Mouse (Mus musculus) neural tube, embryonic 10.5 days (tissue): ENCODE results near the gene Fmo6.

Source experiments
- DNase-seq: peaks from one replicate; pipeline ENCODE4 v3.0.0-alpha.2; 2017; ENCODE audit warnings: low spot score; ENCODE audit errors: extremely low spot score

The Fmo6 gene

DNA sequence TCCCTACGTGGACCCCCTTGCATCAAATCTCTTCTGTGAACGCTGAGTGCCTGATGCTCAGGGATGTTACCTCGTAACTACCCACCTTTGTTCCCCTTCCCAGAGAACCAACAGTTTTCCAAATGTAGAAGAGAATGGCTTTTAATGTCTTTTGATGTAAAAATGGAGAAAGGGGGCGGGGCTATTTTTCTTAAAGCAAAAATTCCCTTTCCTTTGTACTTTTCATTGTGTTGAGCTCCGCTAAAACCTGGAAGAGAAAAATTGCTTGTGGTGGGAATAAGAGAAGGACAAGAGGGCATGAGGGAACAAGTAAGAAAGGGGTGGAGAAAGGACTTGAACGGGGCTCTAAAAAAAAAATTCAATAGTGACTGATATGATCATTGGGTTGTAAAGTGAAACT lies at the start of gene Fmo6:
Fmo6 (minus strand) TSS at position 101 of the 400 bp plus-strand sequence.
- DNase-seq = no peak

DNA sequence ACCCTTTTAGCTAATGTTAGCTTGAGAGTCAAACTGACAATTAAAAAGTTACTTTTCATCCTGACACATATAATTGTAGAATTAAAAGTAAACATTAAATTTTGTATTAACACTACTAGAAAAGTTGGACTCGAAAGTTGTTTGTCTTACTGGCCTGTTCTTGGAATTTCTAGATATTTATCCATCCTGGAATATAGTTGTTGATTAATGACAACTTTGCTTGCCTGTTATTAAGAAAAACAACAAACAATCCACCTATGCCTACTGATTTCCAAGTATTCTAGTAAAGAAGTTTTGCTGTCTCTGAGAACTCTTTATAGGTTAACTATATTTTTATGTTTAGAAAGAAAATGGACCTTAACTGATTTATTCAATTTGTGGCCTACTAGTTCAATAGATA lies 49.5 kb upstream of the Fmo6 start:
- no peak for DNase-seq

DNA sequence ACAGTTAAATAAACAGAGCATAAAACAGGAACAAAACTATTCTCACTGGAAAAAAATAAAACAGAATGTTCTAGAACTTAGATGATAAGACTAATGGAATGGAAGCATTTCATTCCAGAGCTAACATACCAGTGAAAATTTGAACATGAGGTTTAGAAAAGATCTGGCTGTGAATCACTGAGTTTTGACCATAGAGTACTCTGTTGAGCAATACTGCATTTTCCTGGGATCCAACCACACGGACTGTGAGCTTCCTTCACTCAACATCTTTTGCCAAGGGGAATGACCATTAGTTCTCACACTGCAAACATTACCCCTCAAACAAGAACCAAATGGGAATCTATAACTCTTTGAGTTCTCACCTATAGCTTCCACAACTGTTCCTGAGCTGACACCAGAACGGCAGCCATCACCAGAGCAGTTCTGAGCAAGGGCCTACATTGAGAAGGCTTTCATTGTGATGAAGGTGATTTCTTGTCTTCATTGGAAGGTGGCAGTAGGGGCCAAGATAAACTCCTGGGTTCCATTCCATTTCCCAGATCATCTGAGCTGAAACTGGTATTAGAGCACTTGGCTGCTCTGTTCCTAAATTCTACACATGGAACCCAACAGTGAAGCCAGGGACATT lies 48.9 kb upstream of the Fmo6 start:
- DNase-seq = no peak

DNA sequence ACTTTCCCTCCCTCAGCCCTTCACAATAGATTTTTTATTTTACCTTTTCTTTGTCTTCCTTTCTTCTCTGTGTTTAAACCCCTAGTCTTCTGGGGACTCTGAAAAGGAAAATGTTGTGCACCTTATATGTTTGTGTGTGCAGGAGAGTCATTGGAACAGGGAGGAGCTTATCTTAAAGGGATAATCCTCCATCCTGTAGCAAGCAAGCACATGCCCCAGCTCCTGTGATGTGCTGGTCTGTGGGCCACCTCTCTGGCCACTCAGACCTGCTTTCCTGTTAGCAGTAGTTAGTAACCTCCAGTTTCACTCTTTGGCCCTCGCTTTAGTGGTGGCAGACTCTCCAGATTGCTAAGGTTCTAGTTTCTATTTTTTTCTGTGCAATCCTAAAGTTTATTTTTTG lies 47.1 kb upstream of the Fmo6 start, which contains the start of gene Fmo3:
Fmo3 (minus strand) TSS at position 101 of the 400 bp plus-strand sequence.
- no peak for DNase-seq

DNA sequence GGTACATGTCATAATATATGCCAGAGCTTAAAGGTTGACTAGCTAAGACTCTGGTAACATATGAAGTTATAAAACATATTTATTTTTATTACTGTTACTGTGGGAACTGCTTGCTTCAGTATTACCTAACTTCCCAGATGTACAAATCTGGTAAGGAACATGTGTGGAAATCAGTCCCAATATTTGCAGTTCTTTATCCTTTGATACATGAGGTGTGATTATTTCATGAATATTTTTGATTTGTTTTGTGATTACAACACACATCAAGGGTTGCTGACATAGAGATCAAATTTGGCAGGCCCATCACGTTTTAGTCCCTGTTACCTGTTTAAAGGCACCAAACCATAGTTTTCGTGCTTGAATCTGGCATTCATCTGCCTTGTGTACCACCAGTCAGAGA lies 26.2 kb upstream of the Fmo6 start:
- no peak for DNase-seq

DNA sequence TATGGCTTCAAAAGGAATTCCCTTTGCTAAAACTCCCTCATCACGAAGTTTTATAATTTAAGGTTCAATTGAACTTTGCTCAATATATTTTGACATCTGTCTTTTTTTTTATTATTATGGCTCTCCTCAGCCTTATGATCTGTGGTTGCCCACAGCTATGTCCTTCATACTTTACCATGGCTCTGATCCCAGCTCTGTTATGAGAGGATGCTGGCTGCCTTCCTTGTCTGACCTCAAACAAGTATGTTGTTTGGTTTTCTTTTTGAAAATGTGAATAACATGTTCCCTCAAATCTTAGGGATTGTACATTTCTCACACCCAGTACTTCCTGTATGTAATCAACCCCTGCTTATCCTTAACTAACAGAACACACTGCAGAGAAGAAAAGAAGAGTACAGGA lies 20.1 kb upstream of the Fmo6 start:
- no peak for DNase-seq

DNA sequence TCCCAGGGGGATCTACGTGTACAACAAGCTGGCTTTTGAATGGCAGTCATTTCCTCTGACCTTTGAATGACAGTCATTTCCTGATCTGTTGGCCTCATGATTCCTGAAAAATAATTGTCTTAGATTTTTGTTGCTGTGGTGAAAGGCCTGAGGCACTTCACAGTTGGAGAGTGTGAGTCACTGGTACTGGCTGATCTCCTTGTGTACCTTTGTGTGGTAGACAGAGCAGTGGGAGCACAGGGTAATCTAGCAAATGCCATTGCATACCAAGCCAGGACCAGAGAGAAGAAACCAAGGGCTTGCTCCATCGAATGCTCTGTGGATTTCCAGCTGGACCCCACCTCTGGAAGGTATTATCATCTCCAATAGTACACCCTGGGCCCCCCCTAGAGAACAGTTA lies 15.8 kb upstream of the Fmo6 start:
- DNase-seq = no peak

DNA sequence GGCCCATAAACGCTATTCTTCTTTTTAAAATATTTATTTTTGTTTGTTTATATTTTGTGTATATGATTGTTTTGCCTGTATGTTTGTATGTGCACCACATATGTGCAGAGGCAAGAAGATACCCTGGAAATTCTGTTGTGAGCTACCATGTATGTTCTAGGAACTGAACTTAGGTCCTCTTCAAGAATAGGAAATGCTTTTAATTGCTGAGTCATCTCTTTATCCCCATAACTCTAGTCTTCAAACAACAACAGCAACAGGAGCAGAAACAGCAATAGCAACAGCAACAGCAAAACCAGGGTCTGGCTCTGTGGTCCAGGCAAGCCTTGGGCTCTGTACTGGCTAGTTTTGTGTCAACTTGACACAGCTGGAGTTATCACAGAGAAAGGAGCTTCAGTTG lies 12.4 kb upstream of the Fmo6 start:
- DNase-seq = no peak

DNA sequence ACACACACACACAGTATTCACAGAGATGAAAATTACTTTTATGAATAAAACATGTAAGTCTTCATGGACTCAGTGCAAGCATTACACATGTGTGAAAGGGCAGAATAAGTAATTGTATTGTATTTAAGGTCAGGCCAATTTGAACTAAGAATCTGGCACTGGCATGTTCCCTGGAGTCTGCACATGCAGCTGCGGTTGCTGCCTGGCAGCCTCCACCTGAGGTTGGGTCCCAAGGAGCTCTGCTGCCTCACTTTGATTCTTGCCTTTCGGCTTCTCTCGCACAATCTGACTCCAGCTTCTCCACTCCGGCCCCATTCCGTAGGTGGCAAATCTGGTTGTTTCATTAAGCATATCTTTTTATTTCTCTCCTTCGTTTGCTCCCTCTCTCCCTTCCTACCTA lies 10.6 kb upstream of the Fmo6 start:
- no peak for DNase-seq

DNA sequence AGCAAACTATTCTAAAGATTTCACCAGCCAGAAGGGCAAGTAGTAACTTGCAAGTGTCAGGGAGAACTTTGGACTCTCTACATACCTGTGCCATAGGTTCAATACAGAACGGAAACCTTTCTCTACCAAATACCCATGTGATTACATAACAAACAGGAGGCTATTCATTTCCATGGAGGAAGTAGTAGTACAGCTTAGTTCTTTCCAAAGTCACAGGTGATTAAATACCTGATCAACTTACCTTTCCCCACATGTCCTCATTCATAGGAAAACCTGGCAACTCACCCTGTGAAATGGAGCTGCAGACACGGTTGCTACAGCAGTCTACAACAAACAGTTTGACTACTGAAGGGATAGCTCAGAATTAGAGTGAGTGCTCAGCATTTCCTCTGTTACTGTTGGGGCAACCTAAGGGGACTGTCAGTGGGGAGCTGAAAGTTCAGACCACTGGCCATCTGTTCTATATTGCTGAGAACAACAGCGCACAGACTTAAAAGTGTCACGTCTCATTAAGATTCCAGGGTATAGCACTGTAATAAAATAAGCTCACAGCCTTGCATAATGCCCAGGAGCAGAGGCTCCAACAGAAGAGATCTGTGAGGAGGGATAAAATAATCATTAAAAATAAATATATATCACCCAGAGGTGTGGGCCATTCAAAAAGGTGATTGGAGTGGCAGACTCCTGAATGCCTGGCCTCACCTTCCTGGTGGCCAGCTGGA lies 9.7 kb upstream of the Fmo6 start:
- DNase-seq = no peak

DNA sequence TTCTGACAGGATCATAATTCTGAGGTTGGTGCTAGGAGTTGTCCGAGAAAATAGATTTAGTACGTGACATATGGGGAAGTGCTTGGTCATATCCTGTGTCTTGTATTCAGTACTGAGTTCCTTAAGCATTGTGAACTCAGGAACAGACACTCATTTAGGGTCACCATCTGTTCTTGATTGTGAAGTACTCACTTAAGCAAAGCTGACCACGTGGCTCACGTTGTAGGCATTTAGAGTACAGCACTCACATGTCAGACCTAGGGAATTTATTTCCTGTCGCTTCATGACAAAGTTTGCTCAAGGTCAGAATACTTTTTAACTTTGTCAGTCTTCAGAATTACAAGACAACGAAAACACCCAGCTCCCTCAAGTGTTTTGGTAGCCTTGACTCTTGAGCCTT lies 6.4 kb upstream of the Fmo6 start:
- DNase-seq = no peak

DNA sequence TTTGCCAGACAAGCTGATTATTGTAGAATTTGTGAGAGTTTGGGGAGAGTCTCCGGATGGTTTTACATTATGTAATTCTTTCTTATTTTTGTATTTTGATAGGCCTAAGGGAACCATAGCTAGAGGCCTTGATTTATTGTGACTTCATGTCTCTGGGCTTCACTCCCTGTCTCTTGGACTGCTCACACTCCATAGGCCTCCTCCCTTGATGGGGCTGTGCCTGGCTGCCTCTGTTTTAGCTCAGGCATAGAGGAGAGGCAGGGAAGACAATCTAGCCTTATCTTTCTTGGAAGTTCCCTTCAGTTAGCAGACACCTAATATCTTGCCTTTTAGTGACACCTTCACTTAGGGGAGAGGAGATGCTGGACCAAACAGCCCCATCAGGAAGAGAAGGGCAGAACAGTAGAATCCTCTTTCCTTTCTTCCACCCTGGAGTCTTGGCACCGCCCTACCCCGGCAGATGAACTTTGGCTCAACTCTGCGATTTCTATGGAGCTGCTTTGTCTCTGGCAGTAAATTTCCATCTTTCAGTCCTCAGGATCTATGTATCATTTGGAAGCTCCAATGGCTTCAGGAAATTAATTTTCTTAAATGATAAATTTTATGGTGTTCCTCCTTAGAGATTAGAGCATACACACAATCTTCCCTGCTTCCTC lies 1.5 kb upstream of the Fmo6 start:
- no peak for DNase-seq

DNA sequence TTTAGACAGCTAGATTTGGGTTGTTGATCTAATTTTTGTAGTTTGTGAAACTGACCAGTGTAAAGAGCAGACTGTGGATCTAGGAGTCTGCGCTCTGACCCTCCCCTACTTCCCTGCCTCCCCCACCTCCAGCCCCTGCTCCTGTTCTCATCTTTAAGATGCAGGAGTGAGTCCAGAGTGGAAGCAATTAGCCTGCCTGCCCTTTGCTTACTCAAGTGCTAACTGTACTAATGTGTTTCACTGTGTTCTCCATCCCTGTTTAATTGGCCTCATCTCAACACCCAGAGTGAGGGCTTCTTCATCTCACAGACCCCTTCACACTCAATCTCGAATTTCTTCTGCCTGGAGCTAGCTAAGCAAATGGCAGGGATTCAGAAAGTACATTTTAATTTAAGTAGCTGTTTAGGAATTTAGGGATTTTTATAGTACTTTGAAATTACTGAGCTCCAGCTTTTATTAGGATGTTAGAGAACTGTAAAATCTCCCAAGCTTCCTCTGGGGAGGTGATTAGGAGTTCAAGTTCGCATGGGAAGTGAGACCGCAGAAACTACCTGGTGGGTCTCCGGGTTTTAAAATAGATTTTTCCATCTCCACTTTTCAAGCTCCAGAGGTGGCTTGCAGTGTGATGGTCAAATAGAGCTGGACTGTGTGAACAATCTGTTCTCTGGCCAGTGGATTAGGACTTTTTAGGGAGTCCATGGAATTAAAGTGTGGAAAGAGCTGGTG lies 818 bp upstream of the Fmo6 start:
- DNase-seq = no peak

DNA sequence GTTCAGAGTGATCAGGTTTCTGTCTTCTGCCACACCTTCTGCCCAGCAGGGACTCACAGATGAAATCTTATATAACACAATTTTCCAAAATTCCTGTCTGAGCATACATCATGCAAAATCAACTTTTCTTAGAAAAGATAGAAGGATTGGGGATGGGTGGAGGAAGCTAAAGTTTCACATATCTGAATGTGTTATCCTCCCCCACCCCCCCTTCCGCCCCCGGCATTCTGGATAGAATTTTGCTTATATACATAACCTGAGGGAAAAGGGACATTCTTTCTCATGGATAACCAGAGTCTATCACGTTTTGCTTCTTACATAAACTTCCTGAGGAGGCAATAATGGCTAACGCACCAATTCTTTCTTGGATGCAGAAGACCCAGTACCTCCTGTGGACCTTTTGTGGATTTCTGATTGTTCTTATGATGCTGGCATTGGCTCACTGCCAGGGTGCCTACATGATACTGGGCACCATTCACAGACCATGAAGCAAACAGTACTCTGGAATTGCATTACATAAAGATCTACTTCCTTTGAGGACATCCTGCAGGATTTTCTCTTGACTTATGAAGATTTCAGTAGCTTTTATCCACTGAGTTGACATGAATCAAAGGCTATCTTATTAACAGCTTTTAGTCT lies 2.8 kb downstream of the Fmo6 start:
- no peak for DNase-seq

DNA sequence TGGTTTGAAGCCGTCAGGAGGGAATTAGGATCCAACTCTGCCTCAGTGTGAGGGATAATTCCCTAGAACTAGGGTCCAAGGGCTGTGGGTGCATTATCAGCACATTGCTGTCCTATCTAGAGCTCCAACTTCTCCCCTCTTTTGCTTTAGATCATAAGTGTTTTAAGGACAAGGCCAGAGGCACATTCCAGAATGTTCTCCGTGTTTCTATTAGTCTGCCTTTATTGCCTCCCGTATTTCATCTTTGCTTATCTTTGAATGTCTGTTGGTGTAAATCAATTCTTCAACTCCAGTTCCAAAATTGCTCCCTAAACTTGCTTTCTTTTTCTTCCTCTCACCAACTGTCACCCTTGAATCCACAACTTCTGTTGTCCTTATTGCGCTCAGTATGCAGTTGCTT lies 4.9 kb downstream of the Fmo6 start:
- DNase-seq = no peak

DNA sequence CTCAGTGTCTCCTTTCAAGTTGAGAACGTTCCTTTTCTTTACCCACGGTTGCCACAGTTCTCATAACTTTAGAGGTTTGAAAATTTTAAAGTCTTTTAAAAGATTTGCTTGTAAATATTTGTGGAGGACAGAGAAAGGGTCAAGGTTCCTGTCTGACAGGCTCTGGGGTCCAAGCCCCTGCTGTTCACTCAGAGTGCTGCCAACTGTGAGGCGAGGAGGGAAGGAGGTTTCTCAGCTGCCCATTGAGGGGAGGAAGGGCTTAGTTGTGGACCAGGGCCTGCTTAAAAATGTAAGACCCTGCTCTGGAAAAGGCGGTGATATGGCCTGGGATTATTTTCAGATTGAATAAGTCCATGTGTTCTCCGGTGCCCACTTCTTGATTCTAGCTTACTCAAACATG lies 5.4 kb downstream of the Fmo6 start:
- no peak for DNase-seq

DNA sequence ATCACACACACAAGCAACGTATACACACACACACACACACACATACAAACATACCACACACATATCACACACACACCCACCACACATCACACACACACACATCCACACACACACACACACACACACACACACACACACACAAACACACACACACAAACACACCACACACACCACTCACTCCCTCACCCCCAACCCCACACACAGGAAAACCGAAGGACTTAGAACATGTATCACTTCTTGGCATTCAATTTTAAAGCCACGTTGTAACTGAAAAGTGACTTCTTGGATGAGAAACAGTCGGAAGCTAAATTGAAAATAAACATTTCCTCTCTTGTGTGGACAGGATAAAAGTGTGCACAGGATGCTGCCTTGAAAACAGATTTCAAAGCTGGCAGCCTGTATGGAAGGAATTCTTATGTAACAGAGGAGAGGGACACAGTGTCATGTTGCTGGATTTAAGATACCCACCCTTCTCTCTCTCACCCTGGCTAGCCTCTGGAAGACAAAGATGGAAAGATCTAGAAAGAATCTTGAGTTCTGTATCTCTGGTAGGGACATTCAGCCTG lies 5.9 kb downstream of the Fmo6 start:
- DNase-seq = no peak

DNA sequence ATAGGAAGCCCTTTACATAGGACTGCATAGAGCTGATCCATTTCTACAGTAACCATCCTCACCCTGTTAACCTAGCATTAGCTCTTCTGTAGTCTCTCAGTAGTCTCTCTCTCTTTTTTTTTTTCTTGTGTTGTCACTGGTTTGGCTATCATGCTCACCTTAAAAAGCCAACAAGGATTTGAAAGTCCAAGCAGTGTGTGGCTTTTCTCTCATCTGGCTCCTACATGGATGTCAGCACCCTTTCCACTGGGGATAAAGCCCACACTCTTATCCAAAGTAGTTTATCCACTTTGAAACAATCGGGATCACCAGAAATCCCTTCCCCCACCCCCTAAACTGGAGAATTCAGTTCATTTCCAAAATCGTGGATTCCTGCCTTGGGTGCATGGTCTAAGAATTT lies 6.7 kb downstream of the Fmo6 start:
- DNase-seq = no peak

DNA sequence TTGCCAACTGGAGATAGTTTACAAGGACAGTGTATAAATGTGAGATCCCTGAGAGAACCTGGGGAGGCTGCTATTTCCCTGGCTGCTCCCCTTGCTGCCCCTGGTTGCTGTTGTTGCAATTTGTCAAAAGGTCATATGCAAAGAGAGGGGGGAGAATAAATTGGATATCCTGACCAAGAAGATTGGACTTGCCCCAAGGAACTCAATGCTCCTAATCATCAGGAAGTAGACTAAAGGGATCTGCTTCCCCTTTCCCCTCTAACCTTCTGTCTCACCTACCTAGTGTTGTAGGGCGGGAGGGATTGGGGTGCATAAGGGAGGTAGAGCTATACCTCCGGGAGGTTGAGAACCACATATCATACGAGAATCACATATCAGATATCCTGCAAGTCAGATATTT lies 8.2 kb downstream of the Fmo6 start:
- no peak for DNase-seq

DNA sequence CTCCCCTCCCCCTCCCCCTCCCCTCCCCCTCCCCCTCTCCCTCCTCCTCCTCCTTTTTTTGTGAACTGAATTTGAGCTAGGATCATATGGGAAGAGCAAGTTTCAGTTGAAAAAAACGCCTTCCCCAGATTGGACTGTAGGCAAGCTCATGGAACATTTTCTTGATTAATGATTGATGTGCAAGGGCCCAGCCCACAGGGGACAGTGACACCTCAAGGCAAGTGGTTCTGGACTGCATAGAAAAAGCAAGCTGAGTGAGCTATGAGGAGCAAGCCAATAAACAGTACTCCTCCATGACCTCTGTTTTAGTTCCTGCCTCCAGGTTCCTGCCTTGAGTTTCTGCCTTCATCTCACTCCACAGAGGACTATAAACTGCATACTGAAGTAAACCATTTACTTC lies 12.2 kb downstream of the Fmo6 start:
- no peak for DNase-seq

DNA sequence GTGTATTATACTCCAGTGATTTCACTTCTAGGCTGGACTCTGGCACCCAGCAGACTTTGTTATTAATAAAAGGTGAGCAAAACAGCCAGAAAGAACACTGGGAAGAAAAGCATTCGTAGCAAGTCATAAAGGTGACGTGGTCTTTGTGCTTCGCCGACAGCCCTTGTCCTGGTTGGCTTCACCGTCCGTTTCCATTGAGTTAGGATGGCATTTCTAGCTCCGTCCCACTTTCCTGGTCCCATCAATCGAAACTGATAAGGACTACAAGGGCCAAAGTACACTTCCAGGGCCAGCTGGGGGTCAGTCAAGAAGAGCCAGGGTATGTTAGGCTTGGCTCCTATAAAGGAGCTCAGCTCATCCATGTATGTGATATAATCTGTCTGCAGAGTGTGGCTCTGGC lies 20.7 kb downstream of the Fmo6 start:
- DNase-seq = no peak
